Mouse (Mus musculus): Measurements from ENCODE around the gene Syne3.

Gene Syne3

GRCm38 (mm10) chr12:104892245-104892644 lies 117.4 kb downstream of the Syne3 start:
- no peak for DNase-seq (ENCODE audit: low spot score)

DNA sequence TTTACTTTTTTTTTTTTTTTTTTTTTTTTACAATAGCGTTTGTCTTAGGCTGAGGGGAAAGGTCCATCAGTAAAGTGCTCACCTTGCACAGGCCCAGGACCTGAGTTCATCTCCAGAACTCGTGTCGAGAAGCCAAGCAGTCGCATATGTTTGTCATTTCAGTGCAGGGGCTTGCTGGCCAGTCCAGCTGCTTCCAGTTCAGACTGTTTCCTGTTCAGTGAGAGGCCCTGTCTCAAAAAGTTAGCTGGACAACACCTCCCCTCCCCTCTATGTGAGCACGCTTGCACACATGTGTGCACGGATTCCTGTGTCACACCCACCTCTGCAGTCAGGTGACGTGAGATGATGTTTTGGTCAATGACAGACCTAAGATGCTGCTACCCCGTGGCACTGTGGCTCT lies 119.5 kb downstream of the Syne3 start:
- DNase-seq (ENCODE audit: low spot score), result no peak

- DNase-seq (ENCODE audit: low spot score), result no peak
These were observed 123.5 kb downstream of the Syne3 start for GRCm38 (mm10) chr12:104886104-104886503.

- DNase-seq (ENCODE audit: low spot score), result no peak
These were observed 127.1 kb downstream of the Syne3 start for GRCm38 (mm10) chr12:104882533-104882932.

DNA sequence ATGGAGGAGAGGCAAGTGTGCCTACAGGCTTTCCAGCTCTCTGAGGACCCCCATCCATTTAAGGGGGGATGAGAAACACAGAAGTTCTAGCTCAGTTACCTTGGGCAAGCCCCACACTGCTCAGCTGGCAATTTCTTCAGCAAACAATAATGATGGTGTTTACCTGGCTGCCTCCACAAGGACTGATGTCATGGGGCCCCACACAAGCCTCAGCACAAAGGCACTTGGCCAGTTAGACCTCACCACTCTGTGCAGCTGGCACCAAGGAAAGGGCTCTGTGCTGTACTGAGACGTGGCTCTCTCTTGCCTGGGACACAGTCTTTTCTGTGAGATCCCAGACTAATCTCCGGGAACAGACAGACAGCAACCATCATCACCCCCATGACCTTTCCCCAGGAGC lies 127.5 kb downstream of the Syne3 start:
- no peak for DNase-seq (ENCODE audit: low spot score)

DNA sequence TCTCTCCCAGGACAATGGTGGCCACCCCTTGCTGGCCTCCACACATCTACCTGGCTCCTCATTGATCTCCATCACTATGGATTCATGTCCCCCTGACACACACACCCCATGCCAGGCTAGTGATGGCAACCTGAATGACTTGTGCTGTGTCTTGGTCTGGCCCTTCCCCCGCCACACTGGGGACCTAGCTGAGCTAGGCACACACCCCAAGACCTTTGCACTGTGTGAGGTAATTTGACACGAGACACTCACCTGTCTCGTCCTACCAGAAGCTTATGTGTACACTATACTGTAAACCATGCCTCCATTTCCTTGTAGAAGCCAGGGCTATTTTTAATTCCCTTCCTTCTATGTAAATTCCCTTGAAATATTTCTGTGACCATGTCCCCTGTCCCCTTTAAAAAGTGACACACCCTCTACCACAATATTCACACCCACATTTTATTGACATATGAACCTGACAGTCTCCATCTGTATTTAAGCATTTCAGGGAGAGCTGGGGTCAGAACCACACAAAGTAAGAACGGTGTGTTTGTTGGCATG lies 128.0 kb downstream of the Syne3 start:
- DNase-seq (ENCODE audit: low spot score), result no peak

- DNase-seq (ENCODE audit: low spot score), result no peak
These were observed 129.2 kb downstream of the Syne3 start for GRCm38 (mm10) chr12:104880367-104880766.
